Mouse (Mus musculus): ENCODE measurements at regions not wholly inside any gene's neighbourhood (a gene's known extent, or its start where the extent isn't known, plus 50 kb on each side); places are given as distances from the start of the nearest gene placed in this dataset.

DNA sequence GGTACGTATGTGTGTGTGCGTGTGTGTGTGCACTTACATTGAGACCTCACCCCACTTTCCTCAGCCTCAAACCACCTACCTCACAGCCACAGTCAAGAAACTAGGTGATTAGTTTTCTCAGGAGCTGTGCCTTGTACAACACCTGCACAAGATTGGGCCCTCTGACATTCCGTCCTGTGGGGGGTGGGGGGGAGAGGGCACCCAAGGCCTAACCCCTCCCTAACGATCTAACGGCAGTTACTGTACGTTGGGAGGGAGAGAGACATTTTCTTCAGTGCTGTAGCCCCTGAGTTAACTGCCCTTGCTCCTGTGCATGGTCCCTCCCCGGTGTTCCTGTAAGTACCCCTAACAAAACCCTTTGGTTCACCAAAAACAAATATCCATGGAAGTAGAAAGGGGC lies 250.0 kb downstream of the Gadd45g start:
- TF ChIP-seq CTCF (IDR thresholded peaks at IDR 0.05; ENCODE audit: low read depth, low read length) = no peak
- TF ChIP-seq POLR2A (IDR thresholded peaks at IDR 0.05; ENCODE audit: borderline replicate concordance, low read depth, low read length) = no peak
